Mouse (Mus musculus): ENCODE measurements at regions not wholly inside any gene's neighbourhood (a gene's known extent, or its start where the extent isn't known, plus 50 kb on each side); places are given as distances from the start of the nearest gene placed in this dataset.

DNA sequence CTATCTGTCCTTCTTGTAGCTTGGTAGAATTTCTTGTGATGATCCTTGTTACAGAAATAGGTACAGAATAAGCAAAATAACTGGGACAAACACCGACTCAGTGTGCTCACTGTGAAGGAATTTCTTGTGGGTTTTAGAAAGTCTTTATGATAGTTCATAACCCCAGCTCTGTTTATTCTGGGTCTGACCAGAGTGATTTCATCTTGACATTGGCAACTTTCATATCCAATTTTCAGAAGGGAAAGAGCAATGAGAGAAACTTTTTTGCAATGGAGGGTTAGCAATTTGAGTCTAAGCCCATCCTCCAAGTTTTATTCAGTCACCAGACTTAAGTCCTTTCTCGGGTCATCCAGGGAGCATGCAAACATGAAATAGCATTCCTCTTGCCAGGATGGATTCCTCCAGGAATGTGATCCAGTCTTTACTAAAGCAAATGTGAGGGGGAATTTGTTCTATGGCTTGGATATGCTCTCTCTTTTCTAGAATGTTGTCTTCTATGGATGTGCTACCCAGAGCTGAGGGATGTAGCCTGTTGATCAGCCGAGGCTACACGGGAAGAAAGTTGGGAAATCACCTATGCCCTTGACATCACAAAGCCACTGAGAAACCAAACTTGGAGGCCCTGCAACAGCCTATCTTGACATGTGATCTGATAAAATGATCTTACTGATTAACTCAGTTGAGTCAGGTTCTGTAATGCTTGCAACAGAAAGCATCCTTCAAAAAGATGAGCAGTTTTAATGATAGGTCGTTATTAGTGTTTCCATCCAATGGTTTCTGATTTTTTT lies 163.2 kb upstream of the Olig3 start:
- ATAC-seq (replicated peaks; ENCODE audit: low FRiP score, low TSS enrichment, poor library complexity, severe bottlenecking), result no peak

DNA sequence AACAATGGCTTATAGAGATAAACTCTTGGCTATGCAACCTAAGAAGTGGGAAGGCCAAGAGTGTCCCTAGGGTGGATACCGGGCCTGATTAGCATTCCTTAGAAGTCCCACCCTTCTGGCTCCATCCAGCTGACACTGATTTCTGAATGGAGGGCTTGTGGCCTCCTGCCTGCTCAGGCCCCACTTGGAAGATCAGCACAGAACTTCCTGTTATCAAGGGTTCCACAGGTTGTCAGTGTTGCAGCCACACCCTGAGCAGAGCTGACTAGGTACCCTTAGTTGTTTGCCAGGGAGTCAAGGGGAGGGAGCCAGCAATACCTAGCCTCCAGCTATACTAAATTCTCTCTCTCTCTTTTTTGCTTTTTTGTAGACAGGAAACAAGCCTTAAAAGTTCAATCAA lies 164.1 kb upstream of the Olig3 start:
- ATAC-seq (replicated peaks; ENCODE audit: low FRiP score, low TSS enrichment, poor library complexity, severe bottlenecking), result peak; percentile 55

DNA sequence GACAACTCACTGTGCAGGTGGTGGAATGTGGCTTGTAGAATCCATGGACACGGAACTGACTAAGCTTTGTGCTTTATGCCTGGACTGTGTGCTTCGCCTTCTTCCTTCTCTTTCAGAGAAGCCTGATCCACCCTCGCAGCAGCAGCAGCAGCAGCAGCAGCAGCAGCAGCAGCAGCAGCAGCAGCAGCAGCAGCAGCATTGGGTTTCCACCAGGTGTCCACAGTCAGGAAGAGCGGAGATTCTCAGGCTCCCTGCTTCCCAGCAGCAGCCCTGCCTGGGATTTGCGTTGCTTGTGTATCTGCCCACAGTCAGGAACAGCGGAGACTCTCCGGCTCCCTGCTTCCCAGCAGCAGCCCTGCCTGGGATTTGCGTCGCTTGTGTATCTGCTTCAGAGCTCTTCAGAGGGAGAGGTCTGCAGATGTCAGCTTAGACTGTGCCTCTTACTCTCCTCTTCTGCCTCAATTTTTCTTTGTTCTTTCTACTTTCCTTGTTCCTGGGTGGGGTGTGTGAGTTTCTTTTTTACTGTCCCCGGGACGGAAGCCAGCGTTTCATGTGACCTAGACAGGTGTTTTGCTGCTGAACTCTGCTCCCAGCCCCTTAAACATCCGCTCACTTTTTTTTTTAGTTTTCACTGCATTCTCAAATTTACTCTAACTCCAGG lies 168.1 kb upstream of the Olig3 start:
- ATAC-seq (replicated peaks; ENCODE audit: low FRiP score, low TSS enrichment, poor library complexity, severe bottlenecking), result no peak

DNA sequence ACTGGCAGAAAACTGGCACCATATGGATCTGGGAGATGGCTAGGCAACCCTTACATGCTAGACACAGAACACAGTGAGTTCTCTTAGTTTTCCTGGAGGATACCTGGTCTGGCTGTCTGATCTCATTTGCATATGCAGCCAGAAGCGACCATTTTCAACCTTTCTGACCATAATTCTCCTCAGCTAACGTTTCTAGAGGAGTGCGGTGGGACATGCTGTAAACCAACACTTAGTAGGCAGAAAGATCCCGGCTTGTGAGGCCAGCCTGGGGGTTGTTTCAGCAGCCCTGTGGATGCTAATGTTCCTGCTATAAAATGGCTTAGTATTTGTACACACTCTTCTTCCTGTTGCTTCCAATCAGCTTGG lies 168.6 kb upstream of the Olig3 start:
- no peak for ATAC-seq (replicated peaks; ENCODE audit: low FRiP score, low TSS enrichment, poor library complexity, severe bottlenecking)

DNA sequence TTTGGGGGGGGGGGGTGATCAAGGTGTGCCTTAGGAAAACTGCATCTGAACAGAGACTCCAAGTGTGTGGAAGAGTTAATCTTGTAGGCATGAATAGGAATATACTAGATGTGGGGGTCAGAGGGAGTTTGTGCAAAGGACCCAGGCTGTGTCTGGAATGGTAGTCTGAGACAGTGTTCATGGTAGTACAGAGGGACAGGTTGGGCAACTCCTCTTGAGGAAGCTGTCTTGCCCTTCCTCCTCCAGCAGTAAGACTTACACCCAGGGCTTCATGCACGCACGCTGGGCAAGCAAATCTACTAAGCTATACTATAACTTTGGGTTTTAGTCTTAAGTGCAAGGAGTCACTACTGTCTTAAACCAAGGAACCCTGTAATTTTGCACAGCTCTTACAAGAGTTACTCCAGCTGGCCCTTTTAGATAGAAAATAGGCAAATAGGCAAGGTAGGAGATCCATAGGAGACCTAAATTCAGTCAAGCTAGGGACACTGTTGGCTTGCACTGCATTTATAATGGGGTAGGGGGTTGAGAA lies 169.2 kb upstream of the Olig3 start:
- no peak for ATAC-seq (replicated peaks; ENCODE audit: low FRiP score, low TSS enrichment, poor library complexity, severe bottlenecking)

DNA sequence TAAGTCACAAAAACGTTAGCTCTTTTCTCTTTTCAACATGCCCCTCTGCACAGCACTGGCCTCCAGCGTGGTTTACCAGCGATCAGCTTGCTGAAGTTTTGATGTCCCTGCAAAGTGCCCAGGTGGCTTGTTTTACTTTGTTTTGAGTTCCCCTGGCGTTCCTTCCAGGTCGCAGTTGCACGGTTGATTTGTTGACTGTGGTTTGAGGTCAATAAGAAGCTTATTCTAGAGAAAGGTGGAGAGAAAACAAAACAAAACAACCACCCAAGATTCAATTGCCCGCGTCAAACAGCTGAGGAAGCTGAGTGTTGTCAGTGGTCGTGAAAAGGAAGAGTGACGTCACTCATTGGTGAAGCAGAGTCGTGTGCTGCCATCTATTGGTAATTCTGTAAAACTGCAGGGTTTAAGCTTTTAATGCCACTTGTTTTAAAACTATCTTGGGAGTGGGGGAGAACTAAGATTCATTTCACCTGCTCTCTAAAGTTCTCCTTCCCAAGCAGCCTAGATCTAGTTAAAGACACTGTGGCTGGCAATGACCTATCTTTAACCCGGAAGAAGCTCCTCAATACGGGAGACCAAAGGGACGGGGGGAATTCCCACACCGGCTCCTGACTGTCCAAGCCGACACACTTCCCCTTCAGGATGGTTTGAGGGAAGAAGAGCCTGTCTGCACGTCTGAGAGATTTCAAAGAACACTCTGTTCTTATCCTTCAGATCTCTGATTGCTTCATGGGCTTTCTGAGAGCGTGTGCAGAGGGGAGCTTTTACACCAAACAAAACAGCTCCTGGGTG lies 170.3 kb upstream of the Olig3 start:
- ATAC-seq (replicated peaks; ENCODE audit: low FRiP score, low TSS enrichment, poor library complexity, severe bottlenecking), result peak; percentile 90

DNA sequence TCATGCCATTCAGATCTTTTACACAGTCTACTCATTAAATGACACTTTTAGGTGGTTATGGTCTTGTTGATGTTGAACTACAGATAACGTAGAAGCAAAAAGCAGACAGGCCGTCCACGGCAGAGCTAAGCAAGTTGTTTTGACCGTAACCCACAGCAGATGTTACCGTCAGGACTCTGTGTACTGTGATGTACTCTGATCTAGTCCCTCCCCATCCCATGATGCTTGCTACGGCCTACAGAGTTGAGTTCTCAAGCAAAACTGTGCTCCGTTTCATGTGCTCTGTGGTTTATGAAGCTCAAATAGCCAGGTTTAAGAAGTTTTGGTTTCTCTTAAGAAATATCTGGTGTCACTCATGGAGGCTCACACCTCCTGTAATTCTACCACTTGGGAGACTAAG lies 169.4 kb upstream of the Tnfaip3 start:
- ATAC-seq (replicated peaks; ENCODE audit: low FRiP score, low TSS enrichment, poor library complexity, severe bottlenecking), result no peak

DNA sequence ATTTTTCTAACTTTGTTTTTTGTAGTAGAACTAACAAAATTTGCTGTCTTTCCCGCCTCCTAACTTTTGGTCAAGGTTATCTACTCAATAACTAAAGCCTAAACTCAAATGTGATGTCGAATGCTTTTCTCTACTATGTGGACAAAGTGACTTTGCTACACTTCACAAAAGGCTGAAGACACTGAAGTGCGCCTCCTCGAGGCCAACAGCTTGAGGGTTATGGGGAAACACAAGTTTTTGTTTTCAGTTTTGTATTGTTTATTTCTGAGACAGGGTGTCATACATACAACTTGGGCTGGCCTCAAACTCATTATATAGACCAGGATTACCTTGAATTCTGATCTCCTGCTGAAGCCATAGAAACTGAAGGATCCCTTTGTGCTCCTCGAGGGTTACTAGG lies 162.4 kb upstream of the Tnfaip3 start:
- ATAC-seq (replicated peaks; ENCODE audit: low FRiP score, low TSS enrichment, poor library complexity, severe bottlenecking), result no peak

DNA sequence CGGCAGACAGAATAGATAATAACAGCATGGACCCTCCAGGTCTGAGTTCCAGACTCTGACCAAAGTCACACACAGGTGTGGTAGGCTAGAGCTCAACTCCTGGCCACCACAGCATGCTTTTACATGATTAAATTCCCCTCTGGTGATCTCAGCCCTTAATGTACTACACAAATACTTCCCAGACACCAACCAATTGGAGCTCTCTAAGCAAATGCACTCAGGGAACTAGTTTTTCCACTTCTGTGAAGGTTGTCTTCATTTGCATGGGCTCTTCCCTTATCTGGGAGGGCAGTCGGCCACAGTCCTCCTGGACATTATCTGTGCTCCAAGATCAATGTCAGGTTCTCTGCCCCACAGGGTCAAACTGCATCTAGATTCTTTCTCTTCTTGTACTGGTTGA lies 162.0 kb upstream of the Tnfaip3 start:
- ATAC-seq (replicated peaks; ENCODE audit: low FRiP score, low TSS enrichment, poor library complexity, severe bottlenecking), result no peak

DNA sequence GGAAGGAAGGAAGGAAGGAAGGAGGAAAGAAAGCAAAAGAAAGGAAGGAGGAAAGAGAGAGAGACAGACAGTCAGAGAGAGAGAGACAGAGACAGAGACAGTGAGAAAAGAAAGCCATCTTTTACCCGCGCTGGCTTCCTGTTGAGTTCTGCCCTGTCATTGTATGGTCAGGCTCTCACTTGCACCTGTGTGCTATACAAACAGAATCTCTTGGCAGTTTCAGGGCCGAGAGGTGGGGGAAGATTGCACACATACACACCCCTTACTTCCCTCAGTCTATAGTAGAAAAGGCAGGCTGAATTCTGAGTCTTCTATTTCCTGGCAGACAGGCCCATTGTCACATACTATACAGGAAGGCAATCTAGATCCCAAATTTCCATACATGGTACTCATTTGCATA lies 160.8 kb upstream of the Tnfaip3 start:
- ATAC-seq (replicated peaks; ENCODE audit: low FRiP score, low TSS enrichment, poor library complexity, severe bottlenecking), result no peak

DNA sequence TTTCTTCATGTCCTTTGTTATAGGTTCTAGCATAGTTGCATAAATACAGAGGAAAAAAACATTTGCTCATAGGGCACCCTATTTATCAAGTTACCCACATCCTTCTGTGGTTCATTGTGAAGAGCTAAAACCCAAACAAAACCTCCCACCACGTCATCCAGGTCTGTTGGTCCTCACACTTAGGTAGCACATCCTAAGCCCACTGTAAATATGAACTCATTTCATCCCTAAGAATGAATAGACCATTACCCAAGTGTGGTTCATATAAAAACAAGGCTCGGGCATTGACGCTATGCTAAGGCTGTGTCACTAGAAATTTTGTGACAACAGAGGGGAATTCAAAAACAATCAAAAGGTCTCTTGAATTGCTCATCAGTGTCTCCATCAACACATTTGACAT lies 156.4 kb upstream of the Tnfaip3 start:
- ATAC-seq (replicated peaks; ENCODE audit: low FRiP score, low TSS enrichment, poor library complexity, severe bottlenecking), result no peak

DNA sequence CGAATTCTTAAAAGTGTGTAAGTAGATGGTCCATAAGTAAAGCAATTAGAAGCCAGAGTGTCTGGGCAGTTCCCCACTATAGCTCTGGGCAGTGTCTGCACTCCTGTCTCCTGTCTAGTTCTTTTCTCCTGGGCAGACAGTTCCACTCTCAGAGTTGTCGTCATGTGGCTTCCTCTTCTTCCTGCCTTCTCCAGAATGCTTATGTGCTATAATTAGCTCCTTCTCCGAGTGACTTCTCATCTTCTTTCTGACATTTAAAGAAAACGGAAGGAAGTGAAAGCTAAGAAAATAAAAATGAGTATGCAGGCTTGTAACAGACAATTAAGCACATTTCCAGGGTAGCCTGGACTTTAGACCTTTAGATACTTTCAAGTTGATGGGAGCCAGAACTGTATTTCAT lies 155.1 kb upstream of the Tnfaip3 start:
- no peak for ATAC-seq (replicated peaks; ENCODE audit: low FRiP score, low TSS enrichment, poor library complexity, severe bottlenecking)

DNA sequence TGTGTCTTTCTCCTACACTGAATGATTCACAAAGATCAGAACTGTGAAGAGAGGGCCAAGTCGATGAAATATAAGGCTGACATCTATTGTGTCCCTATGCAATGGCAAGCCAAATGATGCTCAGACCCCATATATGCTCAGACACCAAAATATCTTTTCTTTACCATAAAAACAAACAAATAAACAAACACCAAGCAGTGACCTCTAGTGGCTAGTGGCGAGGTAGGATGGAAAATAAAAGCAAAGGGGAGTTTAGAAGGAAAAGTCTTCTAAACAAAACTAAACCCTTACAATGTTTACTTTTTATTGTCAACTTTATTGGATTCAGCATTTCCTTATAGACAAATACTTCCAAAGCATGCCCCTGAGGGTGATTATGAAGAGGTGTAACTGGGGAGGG lies 153.8 kb upstream of the Tnfaip3 start:
- no peak for ATAC-seq (replicated peaks; ENCODE audit: low FRiP score, low TSS enrichment, poor library complexity, severe bottlenecking)

DNA sequence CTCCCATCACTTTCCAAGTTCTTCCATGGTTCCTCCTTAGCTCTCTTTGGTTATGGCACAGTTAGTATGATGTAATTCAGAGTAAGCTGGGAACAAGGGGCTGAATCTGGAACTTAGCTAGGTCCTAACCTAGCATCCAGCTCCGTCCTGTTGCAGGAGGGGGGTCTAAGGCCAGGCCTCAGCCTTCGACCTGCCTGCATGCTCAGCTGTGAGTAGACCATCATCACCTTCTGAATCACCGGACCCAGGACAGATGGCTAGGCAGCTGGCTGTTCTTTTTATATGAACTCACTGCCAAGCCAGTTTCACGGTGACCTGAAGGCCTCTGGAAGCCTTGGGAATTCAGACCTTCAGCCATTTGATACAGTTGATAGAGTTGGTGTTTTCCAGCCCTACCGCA lies 152.9 kb upstream of the Tnfaip3 start:
- ATAC-seq (replicated peaks; ENCODE audit: low FRiP score, low TSS enrichment, poor library complexity, severe bottlenecking), result no peak

DNA sequence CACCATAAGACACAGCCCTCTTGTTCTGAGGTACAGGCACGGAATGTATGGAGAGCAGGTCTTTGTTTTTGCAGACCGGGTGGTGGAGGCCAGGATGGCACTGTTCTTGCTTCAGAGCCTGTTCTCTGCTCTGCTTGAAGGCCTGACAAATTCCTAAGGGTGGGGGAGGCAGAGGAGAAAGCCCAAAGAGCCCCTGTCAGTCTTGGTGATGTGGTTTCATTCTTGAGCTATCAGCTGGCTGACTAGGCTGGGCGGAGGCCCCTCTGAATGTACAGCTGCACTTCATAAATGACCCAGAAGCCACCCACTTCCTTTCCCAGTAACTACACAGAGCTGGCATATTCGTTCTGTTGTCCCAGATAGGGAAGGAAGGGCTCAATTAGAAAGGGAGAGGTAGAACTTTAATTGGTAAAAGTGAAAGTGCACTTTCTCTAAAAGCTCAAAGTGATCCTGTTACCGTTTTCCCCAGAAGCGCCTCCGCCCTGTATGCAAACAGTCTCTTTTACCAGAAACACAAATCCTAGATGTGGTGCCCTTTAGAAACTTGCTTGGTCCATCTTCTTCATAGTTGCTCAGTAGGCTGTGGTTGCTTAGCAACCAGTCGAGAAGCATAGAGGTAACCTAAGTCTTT lies 152.3 kb upstream of the Tnfaip3 start:
- peak; percentile 73 for ATAC-seq (replicated peaks; ENCODE audit: low FRiP score, low TSS enrichment, poor library complexity, severe bottlenecking)

DNA sequence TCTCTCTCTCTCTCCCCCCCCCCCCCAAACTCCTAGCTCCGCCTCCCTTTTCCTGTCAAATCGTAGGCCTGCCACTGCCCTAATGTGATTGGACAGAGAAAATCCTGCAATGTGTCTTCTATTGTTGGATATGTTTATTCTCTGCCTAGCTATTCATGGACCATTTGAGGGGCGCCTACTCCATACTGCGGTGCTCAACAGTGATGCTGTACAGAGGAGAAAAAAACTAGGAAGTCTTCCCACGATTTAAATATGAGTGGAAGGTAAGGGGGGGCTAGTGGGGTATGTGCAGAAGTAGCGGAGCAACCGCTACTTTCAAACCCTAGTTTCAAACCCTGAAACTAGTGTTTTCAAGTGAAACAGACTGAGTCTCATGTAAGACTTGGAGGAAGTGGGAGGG lies 151.6 kb upstream of the Tnfaip3 start:
- ATAC-seq (replicated peaks; ENCODE audit: low FRiP score, low TSS enrichment, poor library complexity, severe bottlenecking), result no peak

DNA sequence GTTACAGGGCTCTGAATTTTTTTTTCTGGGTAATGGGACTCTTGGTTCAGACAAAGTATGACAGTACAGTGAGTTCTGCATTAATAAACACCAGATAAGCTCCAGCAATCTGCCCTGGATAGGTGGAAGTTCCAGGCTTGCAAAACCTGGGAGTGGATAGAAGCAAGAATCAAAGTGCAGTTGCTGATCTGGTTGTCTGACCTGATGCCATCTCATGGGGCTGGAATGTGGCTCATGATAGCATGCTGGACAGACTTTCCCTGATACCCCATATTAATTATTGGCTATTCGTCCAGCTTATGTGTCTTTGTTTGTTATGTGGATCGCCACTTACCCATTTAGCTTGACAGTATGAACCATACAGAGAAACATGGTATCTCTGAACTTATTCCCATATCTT lies 146.6 kb upstream of the Tnfaip3 start:
- no peak for ATAC-seq (replicated peaks; ENCODE audit: low FRiP score, low TSS enrichment, poor library complexity, severe bottlenecking)

DNA sequence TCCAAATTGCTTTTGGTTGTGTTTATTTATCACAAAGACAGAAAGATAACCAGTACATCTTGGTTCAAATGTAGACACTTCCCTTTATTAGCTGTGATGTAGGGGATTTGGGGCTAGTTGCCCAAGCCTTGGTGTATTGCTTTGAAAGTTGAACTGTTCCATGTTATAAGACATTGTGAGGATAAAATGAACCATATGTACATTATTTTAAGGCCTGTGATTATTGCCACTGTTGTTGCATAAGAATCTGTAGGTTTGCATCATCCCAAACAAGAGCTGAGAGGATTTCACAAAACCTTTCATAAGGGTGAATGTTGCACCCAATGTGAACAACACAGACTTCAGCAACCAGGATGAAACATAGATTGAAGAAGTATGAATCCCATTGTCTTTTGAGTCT lies 145.7 kb upstream of the Tnfaip3 start:
- ATAC-seq (replicated peaks; ENCODE audit: low FRiP score, low TSS enrichment, poor library complexity, severe bottlenecking), result no peak

DNA sequence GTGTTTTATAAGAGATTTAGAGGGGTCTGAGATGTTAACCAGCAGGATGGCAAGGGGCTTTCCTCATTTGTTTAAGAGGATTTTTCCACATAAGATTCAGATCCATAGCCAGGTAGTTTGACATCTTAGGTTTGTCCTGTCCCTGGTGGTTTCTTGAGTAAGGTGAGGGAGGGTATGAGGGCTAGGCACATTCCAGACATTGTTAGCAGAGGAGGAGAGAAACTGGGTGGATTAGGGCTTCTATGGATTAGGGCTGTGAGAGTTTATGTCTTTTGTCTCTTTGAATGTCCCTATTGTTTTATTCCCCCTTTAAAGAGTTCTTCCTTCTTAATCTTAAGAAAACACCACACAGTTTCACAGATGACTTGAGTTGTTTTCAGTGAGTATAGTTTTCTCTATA lies 138.6 kb upstream of the Tnfaip3 start:
- ATAC-seq (replicated peaks; ENCODE audit: low FRiP score, low TSS enrichment, poor library complexity, severe bottlenecking), result no peak

DNA sequence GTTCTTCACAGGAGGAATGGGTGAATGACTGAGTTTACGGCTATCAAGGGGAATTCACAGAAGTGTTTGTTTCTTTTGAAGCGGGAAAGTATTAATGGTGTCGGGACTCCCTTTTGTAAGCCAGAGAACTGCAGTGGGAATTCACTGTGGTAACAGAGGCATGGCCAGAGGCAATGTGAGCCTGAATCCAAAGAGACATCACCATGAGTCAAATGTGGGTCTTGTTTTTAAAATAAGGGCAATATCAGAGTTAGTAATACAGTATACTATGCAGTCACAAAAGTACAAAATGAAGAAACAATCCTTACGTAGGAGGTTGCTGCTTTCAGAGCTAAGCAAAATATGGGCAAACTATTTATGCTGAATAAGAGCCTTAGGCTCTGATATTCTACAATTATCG lies 137.3 kb upstream of the Tnfaip3 start:
- no peak for ATAC-seq (replicated peaks; ENCODE audit: low FRiP score, low TSS enrichment, poor library complexity, severe bottlenecking)

All from megakaryocyte-erythroid progenitor cell, adult 5-6 weeks (primary cell).